Mouse (Mus musculus) embryo, embryonic 11.5 days (tissue): ENCODE measurements around the gene Avpr2.

Source experiments
- DNase-seq: peaks from one replicate; pipeline ENCODE4 v3.0.0-alpha.2; 2012; ENCODE audit warnings: low read depth, low spot score

Gene Avpr2

GRCm38 (mm10) chrX:73891551-73892152, at the start of gene Avpr2:
Gene Avpr2 (plus strand): TSS chrX:73892102.
- DNase-seq = no peak

- DNase-seq = no peak
Measured at GRCm38 (mm10) chrX:73854326-73855086, 37.4 kb upstream of the Avpr2 start.

- DNase-seq = no peak
Measured at GRCm38 (mm10) chrX:73855087-73855408, 36.9 kb upstream of the Avpr2 start.

- peak; percentile 20 for DNase-seq
Measured at GRCm38 (mm10) chrX:73864692-73865091, 27.2 kb upstream of the Avpr2 start.

- no peak for DNase-seq
Measured at GRCm38 (mm10) chrX:73867256-73867655, 24.6 kb upstream of the Avpr2 start.

- no peak for DNase-seq
Measured at GRCm38 (mm10) chrX:73867852-73868251, 24.1 kb upstream of the Avpr2 start.

GRCm38 (mm10) chrX:73869334-73869733, 22.6 kb upstream of the Avpr2 start:
- DNase-seq = peak; percentile 34

- DNase-seq = no peak
Measured at GRCm38 (mm10) chrX:73871474-73871873, 20.4 kb upstream of the Avpr2 start.

- DNase-seq = no peak
Measured at GRCm38 (mm10) chrX:73871956-73872355, 19.9 kb upstream of the Avpr2 start.

GRCm38 (mm10) chrX:73875881-73876280, 16.0 kb upstream of the Avpr2 start:
- DNase-seq = no peak

- DNase-seq = no peak
Measured at GRCm38 (mm10) chrX:73877014-73877413, 14.9 kb upstream of the Avpr2 start.

GRCm38 (mm10) chrX:73880194-73881035, 11.5 kb upstream of the Avpr2 start:
- no peak for DNase-seq

- DNase-seq = no peak
Measured at GRCm38 (mm10) chrX:73881036-73881427, 10.9 kb upstream of the Avpr2 start.

- DNase-seq = no peak
Measured at GRCm38 (mm10) chrX:73881463-73881862, 10.4 kb upstream of the Avpr2 start.

- DNase-seq = no peak
Measured at GRCm38 (mm10) chrX:73892833-73893232, 931 bp downstream of the Avpr2 start.

- DNase-seq = no peak
Measured at GRCm38 (mm10) chrX:73895719-73896118, 3.8 kb downstream of the Avpr2 start, which contains the start of gene L1cam. Gene L1cam (minus strand): TSS chrX:73896105.

- DNase-seq = no peak
Measured at GRCm38 (mm10) chrX:73897959-73898358, 6.1 kb downstream of the Avpr2 start.

GRCm38 (mm10) chrX:73910049-73910448, 18.1 kb downstream of the Avpr2 start:
- no peak for DNase-seq

GRCm38 (mm10) chrX:73910451-73910850, 18.5 kb downstream of the Avpr2 start:
- no peak for DNase-seq

- DNase-seq = no peak
Measured at GRCm38 (mm10) chrX:73911156-73911555, 19.3 kb downstream of the Avpr2 start.

GRCm38 (mm10) chrX:73911588-73911987, 19.7 kb downstream of the Avpr2 start:
- DNase-seq = no peak
